Mouse (Mus musculus) hindbrain, embryonic 10.5 days (tissue): ENCODE results near the gene Eid1. TPM values are rescaled to one million over a fixed set of nuclear protein-coding genes. Genes with fewer than 3 reads are reported as not detected.

Experiments used
- DNase-seq: peaks from one replicate; pipeline ENCODE4 v3.0.0-alpha.2; 2017; ENCODE audit warnings: low spot score
- H3K27ac ChIP-seq: fragments of 300-500 bp; sonication (generic); 2 replicates; pipeline ENCODE4 v1.5.1; 2016; ENCODE audit warnings: mild to moderate bottlenecking, moderate library complexity
- H3K27me3 ChIP-seq: fragments of 300-500 bp; sonication (generic); 2 replicates; pipeline ENCODE4 v1.6.1; 2016; ENCODE audit warnings: mild to moderate bottlenecking; ENCODE audit not compliant: poor library complexity, insufficient read depth, severe bottlenecking
- H3K36me3 ChIP-seq: fragments of 300-500 bp; sonication (generic); 2 replicates; pipeline ENCODE4 v1.6.1; 2016; ENCODE audit warnings: mild to moderate bottlenecking, moderate library complexity
- H3K4me1 ChIP-seq: fragments of 300-500 bp; sonication (generic); replicated peaks from 2 replicates; pipeline ENCODE4 v1.6.1; 2016; ENCODE audit warnings: mild to moderate bottlenecking
- H3K4me3 ChIP-seq: fragments of 300-500 bp; sonication (generic); 2 replicates; pipeline ENCODE4 v1.5.1; 2016; ENCODE audit warnings: mild to moderate bottlenecking, moderate library complexity
- H3K9me3 ChIP-seq: fragments of 300-500 bp; sonication (generic); 2 replicates; pipeline ENCODE4 v1.6.1; 2016; ENCODE audit warnings: mild to moderate bottlenecking, moderate library complexity
- WGBS: fragments of 180-500 bp; shearing (Covaris S2); methylation state at CpG from one replicate; pipeline ENCODE4 v1.1.7; 2016; 5-methylcytosine and 5-hydroxymethylcytosine counted together
- polyA plus RNA-seq: library from polyadenylated mRNA; unstranded; fragments of >200 nt; fragmentation: Nextera tagmentation; extraction: Ambion mirVana; gene quantifications from 2 replicates; pipeline ENCODE4 v1.2.1, GENCODE M21; 2016

Gene Eid1
- polyA plus RNA-seq, 1 experiment from 2014 or later: 175 TPM

DNA sequence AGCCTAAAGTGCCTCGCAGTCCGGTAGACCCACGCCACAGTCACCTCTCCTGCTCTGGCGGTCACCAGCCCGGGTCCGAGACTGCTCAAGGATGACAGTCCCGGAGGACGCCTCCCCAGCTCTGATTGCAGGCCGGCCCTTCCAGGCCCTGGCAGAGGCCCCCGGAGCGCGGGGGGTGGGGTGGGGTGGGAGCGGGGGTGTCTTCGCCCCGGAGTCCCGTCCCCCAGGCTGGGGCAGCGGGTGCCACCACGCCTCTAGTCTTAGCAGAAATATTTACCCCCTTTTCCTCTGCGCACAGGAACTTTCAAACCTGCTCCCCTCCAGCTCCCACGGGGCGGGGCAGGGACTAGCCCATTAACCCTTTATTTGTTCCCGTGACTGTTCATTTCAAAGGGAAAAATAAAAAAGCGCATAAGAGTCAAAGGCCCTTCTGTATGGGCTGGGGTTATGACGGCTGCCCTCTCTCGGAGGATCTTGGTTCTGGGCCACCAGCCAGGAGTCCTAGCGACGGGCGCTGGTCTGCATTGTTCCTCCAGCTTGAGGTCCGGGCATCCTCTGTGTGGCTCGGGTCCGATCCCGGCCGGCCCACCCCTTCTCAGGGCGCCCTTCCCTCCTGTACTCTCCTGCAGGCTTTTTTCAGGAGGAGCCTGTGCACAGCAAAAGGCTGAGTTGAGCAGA lies 50.7 kb downstream of the Eid1 start:
- Histone ChIP-seq H3K4me1 (peaks cover 25% of the 10 kb centered on the region), H3K4me3 (peak overlapping the region; percentile 74), H3K27me3 (peaks cover 71% of the 10 kb centered on the region), H3K9me3 (no peaks in the 10 kb centered on the region), H3K27ac (peak overlapping the region; percentile 84), H3K36me3 (no peaks in the 10 kb centered on the region)
- peak; percentile 77 for DNase-seq
- WGBS: under 1% methylated on average over 34 of the region's 34 CpGs

DNA sequence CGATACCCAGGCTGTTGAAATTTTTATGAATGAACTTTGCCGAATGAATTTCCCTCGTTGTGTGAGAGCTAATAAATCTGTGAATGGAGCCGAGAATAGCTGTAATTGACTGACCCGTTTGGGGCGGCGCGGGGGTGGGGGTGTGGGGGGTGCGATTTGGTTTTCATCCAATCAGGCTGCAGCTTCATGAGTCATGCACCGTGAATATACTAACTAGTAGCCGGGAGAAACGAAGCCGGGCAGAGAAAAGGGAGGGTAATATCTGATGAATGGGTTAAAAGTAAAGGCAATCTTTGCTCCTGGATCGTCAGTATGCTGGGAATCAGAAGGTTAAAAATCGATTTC lies 51.2 kb downstream of the Eid1 start, which contains the start of gene Shc4:
TSS of gene Shc4 (minus strand) at position 63 of the 345 bp plus-strand sequence.
- H3K4me1 ChIP-seq: peaks cover 25% of the 10 kb centered on the region
- H3K36me3 ChIP-seq: no peaks in the 10 kb centered on the region
- no peaks in the 10 kb centered on the region for H3K9me3 ChIP-seq
- peaks cover 74% of the 10 kb centered on the region for H3K27me3 ChIP-seq
- peak within 1 kb of the TSS; percentile 74 for H3K4me3 ChIP-seq
- H3K27ac ChIP-seq: peak within 1 kb of the TSS; percentile 84
- under 1% methylated on average over 15 of the region's 15 CpGs for WGBS
- DNase-seq: peak; percentile 76

Other genes starting within 250 kb of the Eid1 start
- gene Gm9913, start 168.0 kb upstream of the Eid1 start, polyA plus RNA-seq: 0.17 and 0.21 TPM in 2 replicates
- 6.1 and 7.0 TPM in 2 replicates for gene Fbn1, start 165.1 kb upstream of the Eid1 start, polyA plus RNA-seq
- 8.5 and 11.8 TPM in 2 replicates for gene Cep152, start 48.0 kb upstream of the Eid1 start, polyA plus RNA-seq
- gene Shc4, start 51.1 kb downstream of the Eid1 start, polyA plus RNA-seq: 1.2 and 2.0 TPM in 2 replicates
- gene Secisbp2l, start 109.8 kb downstream of the Eid1 start, polyA plus RNA-seq: 16.7 and 18.5 TPM in 2 replicates
- gene Galk2, start 186.0 kb downstream of the Eid1 start, polyA plus RNA-seq: 32.3 and 34.3 TPM in 2 replicates
- gene Cops2, start 186.0 kb downstream of the Eid1 start, polyA plus RNA-seq: 69.2 and 97.0 TPM in 2 replicates